Mouse (Mus musculus) cerebellum, adult 18-20 months (tissue): ENCODE data around the gene Mief2.

Experiments
- DNase-seq, 2 experiments: peaks; one replicate each; pipeline ENCODE4 v3.0.0; 2021

Mief2 gene

GRCm38 (mm10) chr11:60728260-60728761 lies at the start of gene Mief2:
Gene Mief2, plus strand, starts transcription at chr11:60728398.
- peak; percentile 94 to 97 for DNase-seq

GRCm38 (mm10) chr11:60696165-60696564 lies 32.0 kb upstream of the Mief2 start:
- peak in 1 of 2 experiments; percentile 2 for DNase-seq

GRCm38 (mm10) chr11:60697561-60697960 lies 30.6 kb upstream of the Mief2 start:
- DNase-seq: no peak

- peak; percentile 42 to 47 for DNase-seq
Observed at GRCm38 (mm10) chr11:60698806-60699523, 29.2 kb upstream of the Mief2 start.

- DNase-seq: peak; percentile 89 to 93
Observed at GRCm38 (mm10) chr11:60699524-60700075, 28.6 kb upstream of the Mief2 start, which contains the start of gene Llgl1. Gene Llgl1, plus strand, starts transcription at chr11:60699723.

GRCm38 (mm10) chr11:60700320-60701185 lies 27.6 kb upstream of the Mief2 start:
- peak; percentile 7 to 23 for DNase-seq

GRCm38 (mm10) chr11:60701611-60702010 lies 26.6 kb upstream of the Mief2 start:
- DNase-seq: peak; percentile 23 to 26

- peak; percentile 68 to 73 for DNase-seq
Observed at GRCm38 (mm10) chr11:60703131-60703530, 25.1 kb upstream of the Mief2 start.

- peak; percentile 17 to 29 for DNase-seq
Observed at GRCm38 (mm10) chr11:60704023-60704880, 23.9 kb upstream of the Mief2 start.

GRCm38 (mm10) chr11:60705255-60705654 lies 22.9 kb upstream of the Mief2 start:
- peak in 1 of 2 experiments; percentile 4 for DNase-seq

- DNase-seq: peak in 1 of 2 experiments; percentile 2
Observed at GRCm38 (mm10) chr11:60706076-60706475, 22.1 kb upstream of the Mief2 start.

- DNase-seq: peak; percentile 6
Observed at GRCm38 (mm10) chr11:60706696-60707480, 21.3 kb upstream of the Mief2 start.

GRCm38 (mm10) chr11:60707672-60708071 lies 20.5 kb upstream of the Mief2 start:
- DNase-seq: peak; percentile 37 to 49

- DNase-seq: peak in 1 of 2 experiments; percentile 1
Observed at GRCm38 (mm10) chr11:60708631-60709030, 19.6 kb upstream of the Mief2 start.

- peak in 1 of 2 experiments; percentile 2 for DNase-seq
Observed at GRCm38 (mm10) chr11:60709481-60710465, 18.4 kb upstream of the Mief2 start.

- DNase-seq: no peak
Observed at GRCm38 (mm10) chr11:60711218-60711617, 17.0 kb upstream of the Mief2 start.

GRCm38 (mm10) chr11:60712040-60712439 lies 16.2 kb upstream of the Mief2 start:
- DNase-seq: no peak

GRCm38 (mm10) chr11:60712639-60713255 lies 15.5 kb upstream of the Mief2 start:
- no peak for DNase-seq

- DNase-seq: no peak
Observed at GRCm38 (mm10) chr11:60715833-60716232, 12.4 kb upstream of the Mief2 start.

GRCm38 (mm10) chr11:60719263-60719662 lies 8.9 kb upstream of the Mief2 start:
- DNase-seq: no peak
